Mouse (Mus musculus): ENCODE data around the gene Aida. TPM values are rescaled to one million over a fixed set of nuclear protein-coding genes. Genes with fewer than 3 reads are reported as not detected.

Gene Aida
- polyA plus RNA-seq, 1 experiment, result 52.2 TPM

- Histone ChIP-seq H3K4me3 (ENCODE audit: insufficient read depth, low read length) (no peak overlapping the region), H3K27ac (ENCODE audit: insufficient read depth, low read depth, low read length) (no peak overlapping the region), H3K4me1 (ENCODE audit: control insufficient read depth, insufficient read depth, low read length) (peaks cover 7% of the 10 kb centered on the region)
- TF ChIP-seq POLR2A (IDR thresholded peaks at IDR 0.05; ENCODE audit: borderline replicate concordance, low read depth, low read length), result no peak
- TF ChIP-seq CTCF (IDR thresholded peaks at IDR 0.05; ENCODE audit: low read depth, low read length), result no peak
Measured at GRCm38 (mm10) chr1:183349840-183350239, 53.5 kb downstream of the Aida start.

- H3K4me3 ChIP-seq (ENCODE audit: insufficient read depth, low read length), result no peak overlapping the region
- TF ChIP-seq CTCF (IDR thresholded peaks at IDR 0.05; ENCODE audit: low read depth, low read length) (no peak), POLR2A (IDR thresholded peaks at IDR 0.05; ENCODE audit: borderline replicate concordance, low read depth, low read length) (no peak)
- H3K27ac ChIP-seq (ENCODE audit: insufficient read depth, low read depth, low read length), result no peak overlapping the region
- no peaks in the 10 kb centered on the region for H3K4me1 ChIP-seq (ENCODE audit: control insufficient read depth, insufficient read depth, low read length)
Measured at GRCm38 (mm10) chr1:183358901-183359300, 62.5 kb downstream of the Aida start.

- no peak overlapping the region for H3K27ac ChIP-seq (ENCODE audit: insufficient read depth, low read depth, low read length)
- TF ChIP-seq CTCF (IDR thresholded peaks at IDR 0.05; ENCODE audit: low read depth, low read length), result no peak
- no peak for TF ChIP-seq POLR2A (IDR thresholded peaks at IDR 0.05; ENCODE audit: borderline replicate concordance, low read depth, low read length)
- no peaks in the 10 kb centered on the region for H3K4me1 ChIP-seq (ENCODE audit: control insufficient read depth, insufficient read depth, low read length)
- no peak overlapping the region for H3K4me3 ChIP-seq (ENCODE audit: insufficient read depth, low read length)
Measured at GRCm38 (mm10) chr1:183362301-183362700, 65.9 kb downstream of the Aida start.

GRCm38 (mm10) chr1:183362729-183363576 lies 66.6 kb downstream of the Aida start:
- TF ChIP-seq CTCF (IDR thresholded peaks at IDR 0.05; ENCODE audit: low read depth, low read length), result no peak
- TF ChIP-seq POLR2A (IDR thresholded peaks at IDR 0.05; ENCODE audit: borderline replicate concordance, low read depth, low read length), result no peak
- Histone ChIP-seq H3K4me3 (ENCODE audit: insufficient read depth, low read length) (no peak overlapping the region), H3K27ac (ENCODE audit: insufficient read depth, low read depth, low read length) (no peak overlapping the region)

GRCm38 (mm10) chr1:183363577-183363867 lies 67.1 kb downstream of the Aida start:
- H3K27ac ChIP-seq (ENCODE audit: insufficient read depth, low read depth, low read length), result no peak overlapping the region
- no peak for TF ChIP-seq POLR2A (IDR thresholded peaks at IDR 0.05; ENCODE audit: borderline replicate concordance, low read depth, low read length)
- no peak for TF ChIP-seq CTCF (IDR thresholded peaks at IDR 0.05; ENCODE audit: low read depth, low read length)
- peaks cover 4% of the 10 kb centered on the region; the same call in 1 of the 2 replicates for H3K4me1 ChIP-seq (ENCODE audit: control insufficient read depth, insufficient read depth, low read length)
- H3K4me3 ChIP-seq (ENCODE audit: insufficient read depth, low read length), result no peak overlapping the region

More at GRCm38 (mm10) chr1:183362729-183363576, 66.6 kb downstream of the Aida start:
- H3K4me1 ChIP-seq (ENCODE audit: control insufficient read depth, insufficient read depth, low read length), result peaks cover under 1% of the 10 kb centered on the region; the same call in 1 of the 2 replicates

- Histone ChIP-seq H3K4me1 (ENCODE audit: control insufficient read depth, insufficient read depth, low read length) (peaks cover 11% of the 10 kb centered on the region), H3K4me3 (ENCODE audit: insufficient read depth, low read length) (no peak overlapping the region), H3K27ac (ENCODE audit: insufficient read depth, low read depth, low read length) (no peak overlapping the region)
- TF ChIP-seq POLR2A (IDR thresholded peaks at IDR 0.05; ENCODE audit: borderline replicate concordance, low read depth, low read length), result no peak
- no peak for TF ChIP-seq CTCF (IDR thresholded peaks at IDR 0.05; ENCODE audit: low read depth, low read length)
Measured at GRCm38 (mm10) chr1:183366361-183366760, 70.0 kb downstream of the Aida start.

GRCm38 (mm10) chr1:183368601-183369400 lies 72.4 kb downstream of the Aida start:
- TF ChIP-seq POLR2A (IDR thresholded peaks at IDR 0.05; ENCODE audit: borderline replicate concordance, low read depth, low read length), result no peak
- TF ChIP-seq CTCF (IDR thresholded peaks at IDR 0.05; ENCODE audit: low read depth, low read length), result no peak
- H3K27ac ChIP-seq (ENCODE audit: insufficient read depth, low read depth, low read length), result no peak overlapping the region

GRCm38 (mm10) chr1:183369427-183370014 lies 73.1 kb downstream of the Aida start, which contains the start of gene Mia3:
Gene Mia3 (minus strand): TSS chr1:183369553.
- Histone ChIP-seq H3K4me3 (ENCODE audit: insufficient read depth, low read length) (peak within 1 kb of the TSS; percentile 91), H3K27ac (ENCODE audit: insufficient read depth, low read depth, low read length) (no peak within 1 kb of the TSS), H3K4me1 (ENCODE audit: control insufficient read depth, insufficient read depth, low read length) (peaks cover 11% of the 10 kb centered on the region)
- TF ChIP-seq POLR2A (IDR thresholded peaks at IDR 0.05; ENCODE audit: borderline replicate concordance, low read depth, low read length) (0 out of 2 replicates have a peak, but pooled peaks have one; percentile 76), CTCF (IDR thresholded peaks at IDR 0.05; ENCODE audit: low read depth, low read length) (no peak)

More at GRCm38 (mm10) chr1:183368601-183369400, 72.4 kb downstream of the Aida start:
- H3K4me1 ChIP-seq (ENCODE audit: control insufficient read depth, insufficient read depth, low read length), result peaks cover 11% of the 10 kb centered on the region
- H3K4me3 ChIP-seq (ENCODE audit: insufficient read depth, low read length), result peak overlapping the region; percentile 91

GRCm38 (mm10) chr1:183374728-183375127 lies 78.3 kb downstream of the Aida start:
- TF ChIP-seq CTCF (IDR thresholded peaks at IDR 0.05; ENCODE audit: low read depth, low read length) (no peak), POLR2A (IDR thresholded peaks at IDR 0.05; ENCODE audit: borderline replicate concordance, low read depth, low read length) (no peak)
- Histone ChIP-seq H3K4me3 (ENCODE audit: insufficient read depth, low read length) (no peak overlapping the region), H3K4me1 (ENCODE audit: control insufficient read depth, insufficient read depth, low read length) (peaks cover 6% of the 10 kb centered on the region), H3K27ac (ENCODE audit: insufficient read depth, low read depth, low read length) (no peak overlapping the region)

Other genes with a start within 250 kb of the Aida start
- 5.4 and 7.2 TPM in 2 replicates for gene Disp1, start 75.1 kb upstream of the Aida start, polyA plus RNA-seq (2012; ENCODE audit: insufficient read depth, insufficient read length, missing spikeins)
- gene Brox, start 679 bp downstream of the Aida start, polyA plus RNA-seq (2012; ENCODE audit: insufficient read depth, insufficient read length, missing spikeins), result 77.3 and 80.5 TPM in 2 replicates
- 127 and 149 TPM in 2 replicates for gene Mia3, start 73.0 kb downstream of the Aida start, polyA plus RNA-seq (2012; ENCODE audit: insufficient read depth, insufficient read length, missing spikeins)
- 8.1 TPM in 2 replicates for gene Taf1a, start 92.4 kb downstream of the Aida start, polyA plus RNA-seq (2012; ENCODE audit: insufficient read depth, insufficient read length, missing spikeins)
- not detected in 2 replicates for gene Hhipl2, start 121.6 kb downstream of the Aida start, polyA plus RNA-seq (2012; ENCODE audit: insufficient read depth, insufficient read length, missing spikeins)